Mouse (Mus musculus) liver, embryonic 14.5 days (tissue): ENCODE measurements around the gene Pdcd7. TPM values are rescaled to one million over a fixed set of nuclear protein-coding genes. Genes with fewer than 3 reads are reported as not detected.

Experiments
- ATAC-seq: fragments of 200-750 bp; cut with Nextera tagmentation; 2 replicates; pipeline ENCODE4 v1.8.0; 2017; ENCODE audit warnings: moderate number of reproducible peaks, mild to moderate bottlenecking, moderate library complexity; ENCODE audit not compliant: insufficient read depth
- DNase-seq, 3 experiments: peaks; one replicate each; pipeline ENCODE4 v3.0.0-alpha.2; 2012 to 2013; ENCODE audit warnings: low read depth in 3 of 3, low spot score in 3 of 3
- H3K27ac ChIP-seq: fragments of 300-500 bp; sonication (generic); 2 replicates; pipeline ENCODE4 v1.5.1; 2014; ENCODE audit warnings: moderate library complexity, mild to moderate bottlenecking, control low read depth, inconsistent platforms
- H3K27me3 ChIP-seq: fragments of 300-500 bp; sonication (generic); 2 replicates; pipeline ENCODE4 v1.6.1; 2014; ENCODE audit warnings: mild to moderate bottlenecking, low read length, moderate library complexity; ENCODE audit not compliant: control insufficient read depth, insufficient read depth
- H3K36me3 ChIP-seq: fragments of 300-500 bp; sonication (generic); replicated peaks from 2 replicates; pipeline ENCODE4 v1.6.1; 2014; ENCODE audit warnings: low read depth; ENCODE audit not compliant: control insufficient read depth, insufficient read depth
- H3K4me1 ChIP-seq, 2 experiments: fragments of 200-500 bp in 1 of 2; fragments of 300-500 bp in 1 of 2; sonication (generic) in 1 of 2; replicated peaks; 2 replicates each; pipeline ENCODE4 v1.6.1; 2012 to 2014; ENCODE audit warnings: antibody characterized with exemption in 1 of 2, inconsistent platforms in 1 of 2, low read length in 1 of 2; ENCODE audit not compliant: control insufficient read depth in 2 of 2, insufficient read depth in 2 of 2
- H3K4me2 ChIP-seq: fragments of 300-500 bp; sonication (generic); 2 replicates; pipeline ENCODE4 v1.6.1; 2014; ENCODE audit warnings: low read depth, mild to moderate bottlenecking, control low read depth, moderate library complexity
- H3K4me3 ChIP-seq, 2 experiments: fragments of 200-500 bp in 1 of 2; fragments of 300-500 bp in 1 of 2; sonication (generic) in 1 of 2; 2 replicates each; pipeline ENCODE4 v1.5.1; 2012 to 2014; ENCODE audit warnings: low read depth in 2 of 2, low read length in 2 of 2, mild to moderate bottlenecking in 2 of 2, control low read depth in 1 of 2, inconsistent platforms in 1 of 2, moderate library complexity in 1 of 2; ENCODE audit not compliant: insufficient read depth in 1 of 2
- H3K9ac ChIP-seq: fragments of 300-500 bp; sonication (generic); replicated peaks from 2 replicates; pipeline ENCODE4 v1.6.1; 2014; ENCODE audit warnings: mild to moderate bottlenecking, control low read depth, moderate library complexity
- H3K9me3 ChIP-seq: fragments of 300-500 bp; sonication (generic); 2 replicates; pipeline ENCODE4 v1.6.1; 2016; ENCODE audit warnings: low read length, mixed read lengths; ENCODE audit not compliant: control insufficient read depth
- CTCF ChIP-seq: IDR thresholded peaks from 2 replicates; pipeline ENCODE4 v1.5.1; 2016; ENCODE audit warnings: antibody characterized with exemption, low read depth, control low read depth
- EP300 ChIP-seq: IDR thresholded peaks from 2 replicates; pipeline ENCODE4 v1.6.1; 2016; ENCODE audit warnings: antibody characterized with exemption, low read depth
- WGBS: fragments of 180-500 bp; shearing (Covaris S2); extraction: QIAGEN DNeasy Blood & Tissue Kit; methylation state at CpG from one replicate; pipeline ENCODE4 v1.1.7; 2014; ENCODE audit not compliant: insufficient replicate concordance; 5-methylcytosine and 5-hydroxymethylcytosine counted together
- polyA plus RNA-seq, 2 experiments: library from polyadenylated mRNA; depleted of rRNA in 1 of 2; stranded (reverse) in 1 of 2; unstranded in 1 of 2; fragments of >200 nt; fragmentation: Nextera tagmentation in 1 of 2; extraction: Ambion mirVana in 1 of 2; gene quantifications; 2 replicates each; pipeline versions ENCODE4 v1.2.1 to v1.2.3; 2012 to 2014

Gene Pdcd7
- polyA plus RNA-seq, 2 experiments = 4.8 to 4.9 TPM

- no peak overlapping the region for H3K9ac ChIP-seq
Measured at GRCm38 (mm10) chr9:65313846-65314245, 32.1 kb upstream of the Pdcd7 start.

GRCm38 (mm10) chr9:65322255-65322900, 23.5 kb upstream of the Pdcd7 start:
- Histone ChIP-seq H3K27ac (no peak overlapping the region), H3K4me3 (no peak overlapping the region), H3K27me3 (no peaks in the 10 kb centered on the region), H3K36me3 (peaks cover 34% of the 10 kb centered on the region), H3K4me1 (no peaks in the 10 kb centered on the region), H3K9ac (no peak overlapping the region), H3K4me2 (no peak overlapping the region), H3K9me3 (no peaks in the 10 kb centered on the region)
- TF ChIP-seq EP300 = no peak
- TF ChIP-seq CTCF = no peak
- ATAC-seq (no peak), DNase-seq (no peak)
- 80% methylated on average over 11 of the region's 11 CpGs for WGBS

More at GRCm38 (mm10) chr9:65313846-65314245, 32.1 kb upstream of the Pdcd7 start:
- Histone ChIP-seq H3K4me2 (no peak overlapping the region), H3K27me3 (no peaks in the 10 kb centered on the region), H3K36me3 (peaks cover 24% of the 10 kb centered on the region), H3K27ac (no peak overlapping the region), H3K4me1 (no peaks in the 10 kb centered on the region), H3K9me3 (no peaks in the 10 kb centered on the region), H3K4me3 (no peak overlapping the region)
- ATAC-seq (no peak), DNase-seq (no peak)
- TF ChIP-seq CTCF (no peak), EP300 (no peak)
- WGBS = 75% methylated on average over 1 of the region's 1 CpGs

- no peak for TF ChIP-seq EP300
- H3K27ac ChIP-seq = no peak overlapping the region
- no peak overlapping the region for H3K9ac ChIP-seq
- DNase-seq (no peak), ATAC-seq (no peak)
- H3K36me3 ChIP-seq = peaks cover 27% of the 10 kb centered on the region
- H3K4me3 ChIP-seq = no peak overlapping the region
- no peaks in the 10 kb centered on the region for H3K4me1 ChIP-seq
- no peaks in the 10 kb centered on the region for H3K27me3 ChIP-seq
- H3K4me2 ChIP-seq = no peak overlapping the region
- H3K9me3 ChIP-seq = no peaks in the 10 kb centered on the region
Measured at GRCm38 (mm10) chr9:65325971-65326370, 19.9 kb upstream of the Pdcd7 start.

GRCm38 (mm10) chr9:65327371-65327770, 18.5 kb upstream of the Pdcd7 start:
- WGBS = 84% methylated on average over 2 of the region's 2 CpGs

GRCm38 (mm10) chr9:65333958-65334357, 11.9 kb upstream of the Pdcd7 start:
- Histone ChIP-seq H3K9me3 (no peaks in the 10 kb centered on the region), H3K36me3 (no peaks in the 10 kb centered on the region; the same call in none of the 2 replicates), H3K9ac (no peak overlapping the region), H3K27ac (no peak overlapping the region), H3K4me3 (no peak overlapping the region), H3K4me2 (no peak overlapping the region), H3K4me1 (no peaks in the 10 kb centered on the region), H3K27me3 (no peaks in the 10 kb centered on the region)
- DNase-seq (no peak), ATAC-seq (no peak)
- TF ChIP-seq EP300 (no peak), CTCF (no peak)
- 86% methylated on average over 5 of the region's 5 CpGs for WGBS

More at GRCm38 (mm10) chr9:65327371-65327770, 18.5 kb upstream of the Pdcd7 start:
- Histone ChIP-seq H3K4me3 (no peak overlapping the region), H3K9ac (no peak overlapping the region), H3K4me1 (no peaks in the 10 kb centered on the region), H3K27me3 (no peaks in the 10 kb centered on the region), H3K4me2 (no peak overlapping the region), H3K27ac (no peak overlapping the region), H3K36me3 (peaks cover 24% of the 10 kb centered on the region), H3K9me3 (no peaks in the 10 kb centered on the region)
- DNase-seq (no peak), ATAC-seq (no peak)
- no peak for TF ChIP-seq EP300
- no peak for TF ChIP-seq CTCF
